Mouse (Mus musculus) liver, embryonic 11.5 days (tissue): ENCODE measurements around the gene Nkpd1. TPM values are rescaled to one million over a fixed set of nuclear protein-coding genes. Genes with fewer than 3 reads are reported as not detected.

Source experiments
- ATAC-seq: fragments of 200-750 bp; cut with Nextera tagmentation; replicated peaks from 2 replicates; pipeline ENCODE4 v1.8.0; 2017; ENCODE audit warnings: moderate number of reproducible peaks, mild to moderate bottlenecking, moderate TSS enrichment, moderate library complexity; ENCODE audit not compliant: low FRiP score
- DNase-seq: peaks from one replicate; pipeline ENCODE4 v3.0.0-alpha.2; 2017; ENCODE audit warnings: low spot score
- H3K27ac ChIP-seq: fragments of 300-500 bp; sonication (generic); 2 replicates; pipeline ENCODE4 v1.5.1; 2014; ENCODE audit warnings: mild to moderate bottlenecking, low read depth, low read length, control low read depth
- H3K27me3 ChIP-seq: fragments of 300-500 bp; sonication (generic); replicated peaks from 2 replicates; pipeline ENCODE4 v1.6.1; 2014; ENCODE audit warnings: low read length, mixed read lengths; ENCODE audit not compliant: control insufficient read depth, insufficient read depth
- H3K36me3 ChIP-seq: fragments of 300-500 bp; sonication (generic); 2 replicates; pipeline ENCODE4 v1.6.1; 2014; ENCODE audit warnings: mild to moderate bottlenecking, low read length, moderate library complexity, mixed read lengths; ENCODE audit not compliant: control insufficient read depth, insufficient read depth
- H3K4me1 ChIP-seq: fragments of 300-500 bp; sonication (generic); replicated peaks from 2 replicates; pipeline ENCODE4 v1.6.1; 2014; ENCODE audit warnings: low read length, mixed read lengths; ENCODE audit not compliant: control insufficient read depth, insufficient read depth
- H3K4me2 ChIP-seq: fragments of 300-500 bp; sonication (generic); 2 replicates; pipeline ENCODE4 v1.6.1; 2014; ENCODE audit warnings: mild to moderate bottlenecking, control low read depth, moderate library complexity
- H3K4me3 ChIP-seq: fragments of 300-500 bp; sonication (generic); 2 replicates; pipeline ENCODE4 v1.5.1; 2014; ENCODE audit warnings: low read depth, low read length, control low read depth
- H3K9ac ChIP-seq: fragments of 300-500 bp; sonication (generic); 2 replicates; pipeline ENCODE4 v1.6.1; 2014; ENCODE audit warnings: low read depth, low read length, control low read depth
- H3K9me3 ChIP-seq: fragments of 300-500 bp; sonication (generic); 2 replicates; pipeline ENCODE4 v1.6.1; 2016; ENCODE audit warnings: low read length, inconsistent platforms, mixed read lengths; ENCODE audit not compliant: control insufficient read depth
- WGBS: fragments of 180-500 bp; shearing (Covaris S2); extraction: QIAGEN DNeasy Blood & Tissue Kit; methylation state at CpG from one replicate; pipeline ENCODE4 v1.1.7; 2014; 5-methylcytosine and 5-hydroxymethylcytosine counted together
- polyA plus RNA-seq: library from polyadenylated mRNA; unstranded; fragments of >200 nt; fragmentation: Nextera tagmentation; extraction: Ambion mirVana; gene quantifications from 2 replicates; pipeline ENCODE4 v1.2.1, GENCODE M21; 2014

Gene Nkpd1
- polyA plus RNA-seq, 1 experiment from 2014 or later = not detected

DNA sequence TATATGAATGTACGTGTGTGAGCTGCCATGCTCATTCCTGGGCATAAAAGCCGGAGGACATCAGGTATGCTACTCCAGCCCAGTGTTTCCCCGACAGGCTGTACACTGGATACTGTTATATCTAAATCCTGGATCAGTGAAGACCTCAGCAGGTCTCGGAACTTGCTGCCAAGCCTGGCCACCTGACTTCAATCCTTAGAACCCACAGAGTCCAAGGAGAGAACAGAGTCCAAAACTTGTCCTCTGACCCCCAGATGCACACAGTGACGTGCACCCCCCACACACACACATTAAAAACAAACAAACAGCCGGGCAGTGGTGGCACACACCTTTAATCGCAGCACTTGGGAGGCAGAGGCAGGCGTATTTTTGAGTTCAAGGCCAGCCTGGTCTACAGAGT is 49.8 kb downstream of the Nkpd1 start:
- no peak for DNase-seq
- Histone ChIP-seq H3K36me3 (peaks cover 34% of the 10 kb centered on the region), H3K4me3 (no peak overlapping the region), H3K4me1 (peaks cover 25% of the 10 kb centered on the region), H3K9ac (no peak overlapping the region), H3K4me2 (no peak overlapping the region), H3K27me3 (no peaks in the 10 kb centered on the region), H3K9me3 (no peaks in the 10 kb centered on the region; the same call in 1 of the 2 replicates), H3K27ac (no peak overlapping the region)
- 95% methylated on average over 8 of the region's 8 CpGs for WGBS
- ATAC-seq = no peak

DNA sequence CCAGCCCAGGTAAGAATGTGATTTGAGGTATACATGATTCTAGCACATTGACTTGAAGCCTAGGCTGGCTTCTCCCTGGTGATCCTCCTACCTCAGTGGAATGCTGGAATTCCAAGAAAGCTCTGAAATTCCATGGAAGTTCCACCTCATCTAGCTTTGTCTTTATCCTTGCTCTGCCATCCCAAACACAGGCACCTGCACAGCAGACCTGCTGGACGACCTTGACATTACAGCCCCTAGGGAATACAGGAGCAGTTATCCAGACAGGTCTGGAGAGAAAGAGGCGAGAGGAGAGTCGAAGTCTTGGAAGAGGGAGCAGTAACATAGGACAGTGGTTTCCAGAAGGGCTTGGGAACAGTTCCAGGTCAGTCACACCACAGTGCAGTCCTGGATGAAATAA is 52.0 kb downstream of the Nkpd1 start:
- no peaks in the 10 kb centered on the region for H3K27me3 ChIP-seq
- H3K4me1 ChIP-seq = peaks cover 13% of the 10 kb centered on the region
- no peak overlapping the region for H3K9ac ChIP-seq
- no peaks in the 10 kb centered on the region for H3K9me3 ChIP-seq
- peaks cover 28% of the 10 kb centered on the region for H3K36me3 ChIP-seq
- H3K4me3 ChIP-seq = no peak overlapping the region
- ATAC-seq (no peak), DNase-seq (no peak)
- no peak overlapping the region for H3K4me2 ChIP-seq
- no peak overlapping the region for H3K27ac ChIP-seq
- 83% methylated on average over 3 of the region's 3 CpGs for WGBS

DNA sequence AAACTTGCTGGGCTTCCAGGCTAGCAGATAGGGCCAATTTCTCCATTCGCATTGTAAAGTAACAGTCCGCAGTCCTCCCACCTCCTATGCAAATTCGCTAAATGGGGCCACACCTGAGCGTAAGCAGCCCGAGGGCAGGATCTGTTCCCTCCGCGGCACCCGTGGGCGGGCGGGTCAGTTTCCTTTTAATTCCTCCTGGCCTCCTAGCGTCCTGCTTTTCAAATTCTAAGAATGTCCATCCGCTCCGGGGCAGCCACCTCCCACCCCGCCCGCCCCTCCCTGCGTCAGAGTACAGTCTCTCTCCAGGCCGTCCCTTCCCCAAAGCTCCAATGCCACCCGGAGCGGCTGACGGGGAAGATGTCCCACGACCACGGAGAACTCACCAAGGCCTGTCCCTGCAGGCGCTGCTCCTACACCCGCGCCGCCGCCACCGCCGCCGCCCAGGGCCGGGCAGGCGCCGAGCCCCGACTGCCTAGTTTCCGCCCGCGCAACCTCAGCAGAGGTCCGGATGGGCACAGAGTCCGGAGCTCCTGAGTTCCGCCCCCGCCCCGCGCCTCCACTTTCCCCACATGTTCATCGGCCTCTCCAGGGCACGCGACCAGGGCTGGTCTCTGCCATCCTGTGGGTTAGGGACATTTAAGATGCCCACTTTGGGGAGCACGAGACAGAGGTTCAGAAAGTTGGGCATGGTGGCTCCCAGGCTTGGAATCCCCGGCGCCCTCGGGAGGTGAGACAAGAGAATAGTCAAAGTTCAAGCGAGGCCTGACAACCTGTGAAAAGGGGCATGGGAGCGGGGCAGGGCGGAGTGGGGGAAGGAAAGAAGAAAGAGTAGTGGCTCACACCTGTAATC is 55.5 kb downstream of the Nkpd1 start:
- H3K4me1 ChIP-seq = peaks cover 34% of the 10 kb centered on the region
- ATAC-seq (peak; percentile 85), DNase-seq (peak; percentile 92)
- H3K4me2 ChIP-seq = peak overlapping the region; percentile 89
- peak overlapping the region; percentile 85 for H3K27ac ChIP-seq
- H3K9ac ChIP-seq = peak overlapping the region; percentile 90
- 0 out of 2 replicates have a peak, but pooled peaks cover 8% of the 10 kb centered on the region for H3K27me3 ChIP-seq
- peaks cover 9% of the 10 kb centered on the region; the same call in 1 of the 2 replicates for H3K36me3 ChIP-seq
- H3K4me3 ChIP-seq = peak overlapping the region; percentile 85
- no peaks in the 10 kb centered on the region for H3K9me3 ChIP-seq
- under 1% methylated on average over 52 of the region's 53 CpGs for WGBS

DNA sequence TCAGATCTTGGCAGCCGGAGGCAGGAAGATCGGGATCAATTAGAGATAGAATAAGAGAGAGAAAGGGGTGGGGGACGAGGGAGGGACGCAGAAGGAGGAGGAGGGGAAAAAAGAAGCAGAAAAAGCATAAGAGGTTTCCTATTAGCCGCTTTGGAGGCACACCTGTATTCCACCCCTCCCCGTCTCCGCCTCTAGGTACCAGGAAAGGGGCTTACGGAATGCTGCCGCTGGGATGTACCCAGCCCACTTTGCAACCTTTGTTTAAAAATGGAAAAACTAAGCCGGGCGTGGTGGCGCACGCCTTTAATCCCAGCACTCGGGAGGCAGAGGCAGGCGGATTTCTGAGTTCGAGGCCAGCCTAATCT is 56.1 kb downstream of the Nkpd1 start:
- Histone ChIP-seq H3K9me3 (no peaks in the 10 kb centered on the region), H3K27me3 (0 out of 2 replicates have a peak, but pooled peaks cover 8% of the 10 kb centered on the region), H3K36me3 (peaks cover 9% of the 10 kb centered on the region; the same call in 1 of the 2 replicates), H3K4me3 (peak overlapping the region; percentile 85), H3K9ac (peak overlapping the region; percentile 90), H3K4me2 (peak overlapping the region; percentile 89), H3K27ac (peak overlapping the region; percentile 85), H3K4me1 (peaks cover 34% of the 10 kb centered on the region)
- ATAC-seq = no peak
- DNase-seq = no peak
- 22% methylated on average over 16 of the region's 16 CpGs for WGBS

Other genes starting within 250 kb of the Nkpd1 start
- gene Vasp, start 246.0 kb upstream of the Nkpd1 start, polyA plus RNA-seq = 85.9 and 87.5 TPM in 2 replicates
- not detected in 2 replicates for gene Ppm1n, start 237.8 kb upstream of the Nkpd1 start, polyA plus RNA-seq
- 8.2 and 11.1 TPM in 2 replicates for gene Rtn2, start 235.2 kb upstream of the Nkpd1 start, polyA plus RNA-seq
- 0.07 TPM in 1 of 2 replicates, not detected in the other for gene Fosb, start 207.8 kb upstream of the Nkpd1 start, polyA plus RNA-seq
- 46.4 and 46.8 TPM in 2 replicates for gene Ercc1, start 173.1 kb upstream of the Nkpd1 start, polyA plus RNA-seq
- gene Cd3eap, start 158.4 kb upstream of the Nkpd1 start, polyA plus RNA-seq = 28.7 and 30.2 TPM in 2 replicates
- gene Ppp1r13l, start 158.1 kb upstream of the Nkpd1 start, polyA plus RNA-seq = 3.9 and 4.2 TPM in 2 replicates
- 14.0 and 15.6 TPM in 2 replicates for gene Ercc2, start 135.8 kb upstream of the Nkpd1 start, polyA plus RNA-seq
- 0.71 and 0.99 TPM in 2 replicates for gene Klc3, start 113.7 kb upstream of the Nkpd1 start, polyA plus RNA-seq
- 0.34 and 0.40 TPM in 2 replicates for gene Ckm, start 113.1 kb upstream of the Nkpd1 start, polyA plus RNA-seq
- 6.7 and 7.7 TPM in 2 replicates for gene Mark4, start 59.0 kb upstream of the Nkpd1 start, polyA plus RNA-seq
- 4.3 and 5.6 TPM in 2 replicates for gene Exoc3l2, start 54.5 kb upstream of the Nkpd1 start, polyA plus RNA-seq
- 2.0 and 2.1 TPM in 2 replicates for gene Bloc1s3, start 9.5 kb upstream of the Nkpd1 start, polyA plus RNA-seq
- 97.4 and 108 TPM in 2 replicates for gene Trappc6a, start 9.4 kb upstream of the Nkpd1 start, polyA plus RNA-seq
- gene Ppp1r37, start 45.2 kb downstream of the Nkpd1 start, polyA plus RNA-seq = 2.9 and 3.1 TPM in 2 replicates
- gene Zfp296, start 59.4 kb downstream of the Nkpd1 start, polyA plus RNA-seq = 2.3 and 2.4 TPM in 2 replicates
- 133 and 142 TPM in 2 replicates for gene Gemin7, start 59.8 kb downstream of the Nkpd1 start, polyA plus RNA-seq
- gene Clasrp, start 86.6 kb downstream of the Nkpd1 start, polyA plus RNA-seq = 33.4 and 45.5 TPM in 2 replicates
- 2.0 and 2.3 TPM in 2 replicates for gene Relb, start 111.6 kb downstream of the Nkpd1 start, polyA plus RNA-seq
- gene Clptm1, start 147.2 kb downstream of the Nkpd1 start, polyA plus RNA-seq = 89.9 and 94.9 TPM in 2 replicates
- 235 and 244 TPM in 2 replicates for gene Apoc2, start 160.1 kb downstream of the Nkpd1 start, polyA plus RNA-seq
- gene Gm44805, start 163.6 kb downstream of the Nkpd1 start, polyA plus RNA-seq = not detected in 2 replicates
- 4.8 and 5.4 TPM in 2 replicates for gene Apoc4, start 163.6 kb downstream of the Nkpd1 start, polyA plus RNA-seq
- 173 and 199 TPM in 2 replicates for gene Apoc1, start 174.8 kb downstream of the Nkpd1 start, polyA plus RNA-seq
- gene Apoe, start 181.3 kb downstream of the Nkpd1 start, polyA plus RNA-seq = 1,439 and 1,470 TPM in 2 replicates
- 259 and 264 TPM in 2 replicates for gene Tomm40, start 197.6 kb downstream of the Nkpd1 start, polyA plus RNA-seq
- gene Nectin2, start 232.6 kb downstream of the Nkpd1 start, polyA plus RNA-seq = 55.9 and 58.4 TPM in 2 replicates